Mouse (Mus musculus): ENCODE results near the gene Raver2.

- TF ChIP-seq CTCF (IDR thresholded peaks at IDR 0.05; ENCODE audit: low read depth) (no peak), EP300 (optimal IDR thresholded peaks at IDR 0.05) (no peak)
These were observed 38.3 kb downstream of the Raver2 start for GRCm38 (mm10) chr4:101107122-101107521.

Measured in stomach, postnatal 0 days (tissue).